Mouse (Mus musculus) c-Kit-positive CD71-negative TER-119-negative erythroid progenitor cells, embryonic 14.5 days (primary cell): Measurements from ENCODE around the gene Fbxo3.
A peak's percentile ranks its signal among the peaks of the same experiment; 100 is the strongest.
"Not testable (repeated sequence)": the region's sequence is repeated elsewhere in the genome, so short reads cannot be mapped to it uniquely, and the experiment has no call there.

ENCODE experiments used
- DNase-seq: peaks from one replicate; pipeline ENCODE4 v3.0.0-alpha.2; 2013; ENCODE audit warnings: low read depth

Gene Fbxo3

DNA sequence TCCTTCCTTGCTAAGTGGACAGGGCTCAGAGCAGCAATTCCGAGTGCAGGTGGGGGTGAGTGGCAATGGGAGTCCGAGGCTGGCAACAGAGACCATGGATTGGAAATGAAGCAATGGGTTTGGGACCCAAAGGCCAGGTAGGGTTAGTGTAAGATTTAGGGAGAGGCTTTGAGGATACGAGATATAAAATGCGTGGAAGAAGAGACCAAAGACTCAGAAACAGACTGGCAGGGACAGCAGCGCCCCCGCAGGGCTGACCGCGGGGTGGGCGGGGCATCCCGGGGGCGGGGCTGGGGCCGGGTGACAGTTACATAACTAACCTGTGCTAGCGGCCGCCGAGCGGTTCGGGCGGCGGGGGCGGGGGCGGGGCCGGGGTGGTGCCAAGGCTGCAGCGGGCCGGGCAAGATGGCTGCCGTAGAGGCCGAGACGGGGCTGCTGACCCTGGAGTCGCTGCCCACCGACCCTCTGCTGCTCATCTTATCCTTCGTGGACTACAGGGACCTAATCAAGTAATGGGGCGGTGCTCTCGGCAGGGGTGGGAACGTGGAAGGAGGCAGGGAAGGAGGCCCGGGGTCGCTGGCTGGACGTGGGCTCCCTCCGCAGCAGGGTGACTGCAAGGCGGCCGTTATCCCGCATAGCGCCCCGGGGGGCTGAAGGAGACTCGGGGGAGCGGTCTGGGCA lies at the start of gene Fbxo3:
Gene Fbxo3, plus strand, starts transcription at position 264 of the 681 bp plus-strand sequence.
- peak; percentile 69 for DNase-seq

- DNase-seq: peak; percentile 72
Measured at GRCm38 (mm10) chr2:103982250-103982649, 45.3 kb upstream of the Fbxo3 start.

GRCm38 (mm10) chr2:103983146-103983545 lies 44.4 kb upstream of the Fbxo3 start:
- DNase-seq: no peak

- not testable (repeated sequence) for DNase-seq
Measured at GRCm38 (mm10) chr2:103987595-103987994, 39.9 kb upstream of the Fbxo3 start.

- DNase-seq: no peak
Measured at GRCm38 (mm10) chr2:103989724-103990123, 37.8 kb upstream of the Fbxo3 start.

DNA sequence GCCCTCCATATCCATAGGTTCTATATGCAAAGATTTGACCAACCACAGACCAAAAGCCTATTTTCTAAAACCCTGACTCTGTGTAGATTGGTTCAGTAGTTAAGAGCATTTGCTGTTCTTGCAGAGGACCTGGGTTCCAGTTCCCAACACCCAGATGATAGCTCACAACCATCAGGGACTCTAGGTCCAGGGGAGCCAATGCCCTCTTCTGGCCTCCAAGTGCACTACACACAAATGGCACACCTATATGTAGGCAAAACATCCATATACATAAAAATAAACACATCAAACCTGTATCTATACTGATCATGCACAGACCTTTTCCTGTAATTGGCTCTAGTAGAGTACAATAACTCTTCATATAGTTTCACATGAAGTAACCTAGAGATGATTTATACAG lies 36.2 kb upstream of the Fbxo3 start:
- no peak for DNase-seq

DNA sequence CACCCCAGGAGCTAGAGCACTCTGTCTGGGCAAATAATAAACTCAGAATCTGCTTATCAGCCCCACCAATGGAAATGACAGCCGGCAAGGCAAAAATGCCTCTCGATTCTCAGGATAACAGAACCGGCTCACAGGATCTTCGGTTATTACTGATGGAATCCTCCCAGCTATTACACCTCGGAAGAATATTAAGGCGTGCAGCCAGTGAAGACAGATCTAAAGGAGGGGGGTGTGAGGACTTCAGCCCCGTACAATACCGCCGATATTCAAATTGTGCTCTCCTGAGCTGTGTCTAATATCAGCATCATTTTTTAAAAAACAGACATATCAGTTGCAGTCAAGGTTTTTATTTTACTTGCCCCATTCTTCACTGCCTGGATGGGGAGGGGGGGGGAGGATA lies 35.4 kb upstream of the Fbxo3 start:
- no peak for DNase-seq

- DNase-seq: no peak
Measured at GRCm38 (mm10) chr2:103992618-103993332, 34.7 kb upstream of the Fbxo3 start.

DNA sequence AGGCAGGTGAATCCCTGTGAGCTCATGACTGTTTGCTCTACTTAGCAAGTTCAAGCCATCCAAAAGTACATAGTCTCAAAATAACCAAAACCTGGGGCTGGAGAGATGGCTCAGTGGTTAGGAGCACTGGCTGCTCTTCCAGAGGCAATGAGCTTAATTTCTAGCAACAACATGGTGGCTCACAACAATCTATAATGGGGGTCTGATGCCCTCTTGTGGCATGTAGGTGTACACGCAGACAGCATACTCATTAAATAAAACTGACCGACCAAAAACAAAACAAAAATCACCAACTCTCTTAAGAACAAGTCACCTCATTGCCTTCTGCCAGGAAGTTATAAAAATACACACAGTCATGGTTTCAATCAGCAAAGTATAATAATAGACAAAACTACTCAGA lies 26.4 kb upstream of the Fbxo3 start:
- DNase-seq: peak; percentile 55

DNA sequence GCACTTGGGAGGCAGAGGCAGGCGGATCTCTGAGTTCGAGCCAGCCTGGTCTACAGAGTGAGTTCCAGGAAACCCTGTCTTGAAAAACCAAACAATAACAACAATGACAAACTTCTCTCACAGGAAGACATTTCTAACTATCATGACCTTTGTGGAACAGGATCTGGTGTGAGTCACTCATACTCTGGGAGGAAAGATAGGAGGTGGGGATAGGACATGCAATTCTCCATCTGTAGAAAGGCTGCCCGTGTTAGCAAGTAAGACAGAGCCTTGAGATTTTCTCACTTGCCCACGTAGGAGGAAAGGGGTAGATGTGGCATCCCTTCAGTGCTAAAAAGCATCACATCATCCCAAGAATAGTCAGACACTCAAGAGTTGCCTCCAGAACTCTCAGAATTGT lies 25.7 kb upstream of the Fbxo3 start:
- DNase-seq: no peak

DNA sequence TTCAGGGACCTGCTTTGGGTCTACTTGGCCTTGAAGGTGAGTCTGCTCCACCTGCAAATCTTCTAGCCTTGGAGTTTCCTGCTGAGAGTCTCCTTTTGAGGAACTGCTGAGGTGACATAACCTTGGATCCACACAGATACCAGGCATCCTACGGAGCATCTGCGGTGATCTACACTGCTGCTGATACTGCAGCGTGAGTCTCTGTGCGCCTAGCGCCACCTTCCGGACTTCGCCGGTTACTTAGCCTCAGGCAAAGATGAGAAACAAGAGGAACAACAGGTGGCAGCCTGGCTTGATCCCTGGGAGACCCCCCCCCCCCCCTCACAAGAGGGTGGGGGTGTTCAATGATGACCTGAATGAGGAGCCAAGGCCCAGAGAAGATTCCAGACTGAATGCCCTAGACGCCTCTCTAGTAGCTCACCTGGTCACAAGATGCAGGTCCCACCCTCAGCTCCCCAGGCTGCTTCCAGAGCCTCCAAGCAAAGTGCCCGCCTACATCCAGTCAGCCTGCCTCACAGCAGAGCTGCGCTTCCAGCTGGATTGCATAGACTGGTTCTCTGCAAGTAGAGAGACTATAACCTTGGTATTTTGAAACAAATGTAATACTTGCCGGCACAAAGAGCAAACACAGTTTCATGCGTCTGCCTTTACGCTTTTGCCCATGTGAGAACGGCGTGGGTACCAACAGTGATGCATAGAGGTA lies 24.7 kb upstream of the Fbxo3 start:
- peak; percentile 59 for DNase-seq

DNA sequence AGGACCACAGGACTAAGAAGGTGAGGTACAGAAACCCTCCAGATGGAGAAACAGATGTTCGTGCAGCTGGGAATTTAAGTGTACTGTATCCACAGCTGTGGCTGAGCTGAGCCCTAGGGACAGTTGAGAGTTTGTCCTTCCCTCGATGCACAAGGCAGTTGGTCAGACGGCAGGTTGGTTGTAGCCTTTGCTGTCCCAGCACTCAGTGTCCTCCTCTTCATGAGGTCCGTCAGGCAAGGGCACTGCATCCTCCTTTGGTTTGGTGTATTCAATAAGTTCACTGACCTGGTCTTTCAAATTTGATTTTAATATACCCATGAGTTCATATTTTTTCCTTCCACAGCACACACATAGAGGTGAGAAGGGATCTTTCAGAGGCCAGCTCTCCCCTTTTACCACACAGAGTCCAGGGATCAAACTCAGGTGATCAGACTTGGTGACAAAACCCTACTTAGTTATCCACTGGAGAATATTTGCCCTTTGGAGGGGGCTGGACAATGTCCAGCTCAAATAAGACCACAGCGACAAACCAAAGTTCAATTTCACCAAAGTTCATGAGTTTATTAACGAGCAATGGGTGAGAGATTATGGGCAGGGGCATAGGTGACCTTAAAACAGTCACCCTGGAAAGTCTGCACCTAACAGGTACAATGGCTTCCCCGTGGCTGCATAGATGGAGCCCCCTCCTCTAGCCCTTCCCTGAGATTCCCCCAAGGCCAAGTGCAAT lies 19.6 kb upstream of the Fbxo3 start:
- no peak for DNase-seq

DNA sequence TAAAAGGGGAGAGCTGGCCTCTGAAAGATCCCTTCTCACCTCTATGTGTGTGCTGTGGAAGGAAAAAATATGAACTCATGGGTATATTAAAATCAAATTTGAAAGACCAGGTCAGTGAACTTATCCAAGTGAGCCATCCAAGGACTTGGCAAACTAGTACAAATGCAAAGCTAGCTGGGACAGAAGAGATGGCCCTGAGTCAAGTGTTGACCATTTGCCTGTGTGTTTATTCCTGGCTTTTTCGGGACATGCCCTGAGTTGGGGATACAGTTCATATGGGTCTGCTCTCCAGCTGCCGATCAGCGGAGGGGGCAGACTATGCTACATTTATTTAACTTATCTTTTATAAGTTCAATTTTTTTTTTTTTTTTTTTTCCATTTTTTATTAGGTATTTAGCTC lies 18.7 kb upstream of the Fbxo3 start:
- not testable (repeated sequence) for DNase-seq

DNA sequence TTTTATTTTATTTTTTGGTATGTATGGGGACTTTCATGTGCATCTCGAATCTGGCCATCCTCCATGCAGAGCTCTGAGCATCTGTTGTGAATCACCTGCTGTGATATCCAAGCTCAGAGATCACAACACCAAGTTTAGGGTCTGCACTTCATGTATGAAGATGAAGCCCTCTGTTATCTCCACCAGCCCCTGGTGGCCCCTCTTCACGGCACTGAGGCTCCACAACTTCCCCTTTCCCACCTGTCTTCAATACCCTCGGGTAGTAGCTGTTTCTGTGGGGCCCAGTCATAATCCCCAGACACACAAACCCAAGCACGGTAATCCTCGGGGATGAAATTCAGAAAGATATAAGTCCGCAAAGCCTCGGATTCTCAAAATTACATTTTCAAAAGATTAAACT lies 4.4 kb upstream of the Fbxo3 start:
- DNase-seq: no peak

- DNase-seq: no peak
Measured at GRCm38 (mm10) chr2:104024656-104025055, 2.9 kb upstream of the Fbxo3 start.

DNA sequence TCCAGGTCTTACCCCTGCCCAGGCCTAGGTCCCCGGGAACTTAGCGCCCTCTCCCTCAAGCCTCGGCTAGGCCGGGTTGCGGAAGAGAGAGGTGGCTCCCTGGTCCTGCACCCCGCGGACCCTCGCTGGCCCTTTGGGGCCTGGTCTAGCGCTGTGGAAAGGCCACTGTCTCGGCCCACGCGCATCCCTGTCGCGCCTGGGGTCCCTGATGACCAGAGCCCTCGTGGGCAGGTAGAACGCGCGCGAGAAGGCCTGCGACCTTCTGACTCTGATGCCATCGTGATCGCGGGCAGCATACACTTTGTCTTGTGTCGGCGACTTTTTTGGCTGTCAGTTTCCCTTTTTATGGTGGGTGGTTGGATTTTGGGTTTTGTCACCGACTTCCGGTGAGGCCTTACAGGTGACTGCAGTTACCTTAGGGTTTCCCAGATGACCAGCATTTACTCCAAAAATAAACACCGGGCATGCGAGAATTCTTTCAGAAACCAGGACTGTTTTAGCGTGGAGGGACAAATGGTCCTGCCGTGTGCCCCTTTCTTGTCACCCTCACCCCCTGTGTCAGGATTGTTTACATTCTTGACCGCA lies 710 bp downstream of the Fbxo3 start, which contains the start of gene 4931422A03Rik:
Gene 4931422A03Rik, minus strand, starts transcription at position 223 of the 585 bp plus-strand sequence.
- no peak for DNase-seq

DNA sequence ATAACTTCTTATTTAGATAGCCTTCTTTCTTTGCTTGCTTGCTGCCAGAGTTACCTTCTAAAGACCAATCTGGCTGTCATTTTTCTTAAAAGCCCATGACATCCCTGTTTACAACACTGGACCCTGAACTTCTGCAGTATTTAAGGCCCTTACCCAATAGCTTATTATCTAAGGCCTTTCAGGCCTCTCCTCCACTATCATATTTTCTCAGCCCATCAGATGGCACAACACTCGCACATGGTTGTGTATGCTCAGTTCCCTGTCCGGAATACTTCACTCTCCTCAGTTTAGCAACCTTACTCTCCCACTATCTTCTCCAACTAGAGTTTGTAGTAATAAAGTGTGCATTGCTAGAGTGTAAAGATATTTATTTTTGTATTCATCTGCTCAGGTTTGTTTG lies 1.6 kb downstream of the Fbxo3 start:
- no peak for DNase-seq

- DNase-seq: no peak
Measured at GRCm38 (mm10) chr2:104030381-104030780, 2.9 kb downstream of the Fbxo3 start.

DNA sequence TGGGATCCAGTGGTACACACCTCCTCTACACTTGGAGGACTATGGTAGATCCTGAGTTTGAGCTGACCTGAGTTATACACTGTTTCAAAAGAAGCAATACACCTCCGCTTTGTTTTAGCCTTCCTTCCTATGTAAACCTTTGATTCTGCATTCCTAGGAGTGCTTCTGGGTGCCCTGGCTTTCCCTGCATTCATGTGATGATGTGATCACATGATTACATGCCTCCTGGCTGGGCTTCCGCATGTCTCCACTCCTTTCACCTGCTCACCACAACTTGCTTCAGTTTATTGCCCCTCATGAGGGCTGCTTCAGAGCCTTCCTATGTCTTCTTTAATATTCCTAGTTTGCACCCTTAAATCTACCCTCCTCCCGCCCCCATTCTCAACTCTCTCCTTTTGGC lies 4.5 kb downstream of the Fbxo3 start:
- no peak for DNase-seq

DNA sequence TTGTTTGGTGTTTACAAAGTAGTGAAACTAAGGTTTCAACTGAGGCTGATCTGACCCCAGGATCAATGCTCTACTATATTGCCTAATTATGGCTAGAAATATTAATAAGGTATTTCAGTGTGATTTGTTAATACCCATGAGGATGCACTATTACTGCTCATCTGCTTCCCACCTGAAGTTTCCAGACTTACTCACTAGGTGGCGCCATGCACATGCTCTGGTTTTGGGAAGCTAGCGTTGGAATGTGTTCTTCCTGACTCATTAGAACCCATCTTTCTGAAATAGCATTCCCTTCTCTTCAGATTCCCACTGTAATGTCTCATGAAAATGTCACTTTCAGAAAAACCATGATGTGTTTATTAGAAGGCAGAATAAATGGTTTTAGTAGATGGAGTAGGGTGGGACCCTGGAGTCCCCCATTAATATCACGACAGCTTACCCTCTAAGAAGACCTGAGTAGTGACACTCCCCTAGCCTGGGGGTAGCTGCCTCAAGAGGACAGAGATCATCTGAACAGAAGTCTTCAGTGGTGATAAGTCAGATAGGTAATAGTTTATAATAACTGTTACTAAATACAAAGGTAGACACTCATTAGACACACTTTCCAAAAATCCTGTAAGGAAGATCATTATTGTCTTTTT lies 7.4 kb downstream of the Fbxo3 start:
- DNase-seq: peak; percentile 61

- DNase-seq: no peak
Measured at GRCm38 (mm10) chr2:104035595-104035994, 8.1 kb downstream of the Fbxo3 start.
